ENCODE assay signal across 2 mouse cellular contexts in genomic region chrX:153025709-153026108, GRCm38 (mm10). TPM values are rescaled to one million over a fixed set of nuclear protein-coding genes. Genes with fewer than 3 reads are reported as not detected.
"Had no signal": no experiment of that assay in that cellular context is flagged by ENCODE, and none has a peak within 500 bp of the region (broad histone marks: within the 10 kb centered on the region; RNA-seq: fewer than 3 reads in every experiment).

No protein-coding gene starts in this region.

RNA-seq across cellular contexts. Expression of gene Mageh1, which starts 11.7 kb away (rescaled TPM):
- total RNA-seq: monocyte, adult 5-6 weeks had no signal

RNA-seq across cellular contexts. Expression of gene Usp51, which starts 19.4 kb away (rescaled TPM):
- total RNA-seq: liver, adult 2 months; monocyte, adult 5-6 weeks had no signal
